Mouse (Mus musculus) bone marrow, adult 2 months (tissue): ENCODE data around the gene E2f7.

ENCODE experiments used
- CTCF ChIP-seq: fragments of 200-500 bp; IDR thresholded peaks from 2 replicates; pipeline ENCODE4 v1.5.1; 2011; ENCODE audit warnings: low read length, control low read depth; ENCODE audit not compliant: control insufficient read depth, insufficient read depth
- POLR2A ChIP-seq: fragments of 200-500 bp; IDR thresholded peaks from 2 replicates; pipeline ENCODE4 v1.6.1; 2011; ENCODE audit warnings: low read depth, mild to moderate bottlenecking, control low read depth, low read length, borderline replicate concordance; ENCODE audit not compliant: control insufficient read depth

GRCm38 (mm10) chr10:110716887-110717286 lies 28.4 kb upstream of the E2f7 start:
- TF ChIP-seq POLR2A (no peak), CTCF (no peak)
